28 mouse cellular contexts compared by ENCODE assay signal in genomic region chr19:8616314-8616713, GRCm38 (mm10). TPM values are rescaled to one million over a fixed set of nuclear protein-coding genes. Genes with fewer than 3 reads are reported as not detected.
"Had no signal": no experiment of that assay in that cellular context is flagged by ENCODE, and none has a peak within 500 bp of the region (broad histone marks: within the 10 kb centered on the region; RNA-seq: fewer than 3 reads in every experiment).

No protein-coding gene starts in this region.

- H3K27me3 ChIP-seq: hindbrain, embryonic 13.5 days; hindbrain, embryonic 15.5 days; kidney, embryonic 15.5 days; limb, embryonic 12.5 days had no signal

- ATAC-seq: forebrain, postnatal 0 days; hindbrain, postnatal 0 days had no signal

- H3K27ac ChIP-seq: heart, adult 2 months; heart, embryonic 13.5 days; heart, embryonic 15.5 days; hindbrain, embryonic 13.5 days; hindbrain, embryonic 15.5 days; hindbrain, postnatal 0 days; kidney, embryonic 15.5 days; kidney, postnatal 0 days; layer of hippocampus, adult 2 months; left cerebral cortex, adult 2 months; limb, embryonic 10.5 days; limb, embryonic 12.5 days; liver, embryonic 13.5 days; liver, embryonic 15.5 days had no signal

- H3K36me3 ChIP-seq: heart, embryonic 13.5 days; heart, embryonic 15.5 days; hindbrain, embryonic 13.5 days; hindbrain, embryonic 15.5 days; kidney, embryonic 15.5 days; limb, embryonic 10.5 days; limb, embryonic 12.5 days; liver, embryonic 13.5 days; liver, embryonic 15.5 days had no signal

- DNase-seq: forebrain, postnatal 0 days; gastrocnemius, postnatal 14 days; gastrocnemius, postnatal 36 days; heart, adult 11 months; heart, adult 2 months; heart, postnatal 14 days; heart, postnatal 36 days; kidney, adult 18-20 months; kidney, adult 9 months; kidney, postnatal 14 days; kidney, postnatal 4 days; liver, embryonic 13.5 days had no signal

- H3K9ac ChIP-seq: forebrain, postnatal 0 days; heart, embryonic 13.5 days; heart, embryonic 15.5 days; hindbrain, embryonic 13.5 days; hindbrain, embryonic 15.5 days; kidney, embryonic 15.5 days; limb, embryonic 12.5 days; liver, embryonic 13.5 days; liver, embryonic 15.5 days had no signal

- H3K4me3 ChIP-seq: heart, adult 2 months; heart, embryonic 13.5 days; heart, embryonic 15.5 days; hindbrain, embryonic 13.5 days; hindbrain, embryonic 15.5 days; kidney, embryonic 15.5 days; layer of hippocampus, adult 2 months; left cerebral cortex, adult 2 months; limb, embryonic 10.5 days; limb, embryonic 12.5 days; liver, embryonic 13.5 days; liver, embryonic 15.5 days had no signal

- H3K4me1 ChIP-seq: heart, embryonic 13.5 days; heart, embryonic 15.5 days; hindbrain, embryonic 13.5 days; hindbrain, embryonic 15.5 days; limb, embryonic 10.5 days; limb, embryonic 12.5 days; liver, embryonic 13.5 days; liver, embryonic 15.5 days had no signal

- H3K4me2 ChIP-seq: heart, embryonic 11.5 days; heart, embryonic 13.5 days; heart, embryonic 15.5 days; hindbrain, embryonic 13.5 days; hindbrain, embryonic 15.5 days; kidney, embryonic 15.5 days; limb, embryonic 12.5 days; liver, embryonic 13.5 days; liver, embryonic 15.5 days had no signal

- H3K9me3 ChIP-seq: heart, embryonic 13.5 days; heart, embryonic 15.5 days; hindbrain, embryonic 13.5 days; hindbrain, embryonic 15.5 days; kidney, embryonic 15.5 days; limb, embryonic 10.5 days; limb, embryonic 12.5 days; liver, embryonic 13.5 days; liver, embryonic 15.5 days had no signal

RNA-seq across cellular contexts. Expression of gene Slc22a6, which starts 1.5 kb away (rescaled TPM):
- polyA plus RNA-seq: gonadal fat pad, adult 2 months; heart, adult 2 months; heart, embryonic 11.5 days; heart, embryonic 13.5 days; heart, embryonic 15.5 days; heart, postnatal 0 days; intestine, embryonic 14.5 days; limb, embryonic 10.5 days; limb, embryonic 12.5 days; liver, embryonic 13.5 days had no signal

RNA-seq across cellular contexts. Expression of gene Slc22a8, which starts 25.3 kb away (rescaled TPM):
- polyA plus RNA-seq: limb, embryonic 10.5 days; limb, embryonic 12.5 days had no signal

RNA-seq across cellular contexts. Expression of gene Chrm1, which starts 47.3 kb away (rescaled TPM):
- polyA plus RNA-seq: heart, embryonic 13.5 days; heart, postnatal 0 days; liver, embryonic 13.5 days had no signal
